Mouse (Mus musculus): ENCODE results near the gene Krt32. TPM values are rescaled to one million over a fixed set of nuclear protein-coding genes. Genes with fewer than 3 reads are reported as not detected.

Gene Krt32
- not detected in 2 replicates for polyA plus RNA-seq (2014; fragmentation: Nextera tagmentation; extraction: Ambion mirVana)

GRCm38 (mm10) chr11:100087861-100088260 is at the start of gene Krt32:
TSS of gene Krt32 (minus strand) at chr11:100088226.
- no peaks in the 10 kb centered on the region for H3K9me3 ChIP-seq (replicated peaks; ENCODE audit: control insufficient read depth, low read length)
- no peak within 1 kb of the TSS for H3K27ac ChIP-seq (ENCODE audit: low read depth, low read length)
- no peak for ATAC-seq
- no peak for DNase-seq (ENCODE audit: low spot score)
- H3K36me3 ChIP-seq (ENCODE audit: control insufficient read depth, insufficient read depth, low read length) = no peaks in the 10 kb centered on the region
- H3K4me3 ChIP-seq (ENCODE audit: low read depth, low read length) = no peak within 1 kb of the TSS
- 92% methylated on average over 10 of the region's 10 CpGs for WGBS
- H3K4me1 ChIP-seq (ENCODE audit: control insufficient read depth, insufficient read depth, low read length) = no peaks in the 10 kb centered on the region
- H3K9ac ChIP-seq (ENCODE audit: low read length) = no peak within 1 kb of the TSS
- no peak within 1 kb of the TSS for H3K4me2 ChIP-seq (ENCODE audit: low read length)
- H3K27me3 ChIP-seq (replicated peaks; ENCODE audit: control insufficient read depth, insufficient read depth, low read length) = no peaks in the 10 kb centered on the region

GRCm38 (mm10) chr11:100137693-100138092 is 49.7 kb upstream of the Krt32 start:
- WGBS = 12% methylated on average over 5 of the region's 5 CpGs

GRCm38 (mm10) chr11:100136559-100136958 is 48.5 kb upstream of the Krt32 start:
- peaks cover 11% of the 10 kb centered on the region; the same call in 1 of the 2 replicates for H3K4me1 ChIP-seq (ENCODE audit: control insufficient read depth, insufficient read depth, low read length)
- ATAC-seq (no peak), DNase-seq (ENCODE audit: low spot score) (no peak)
- H3K4me3 ChIP-seq (ENCODE audit: low read depth, low read length) = no peak overlapping the region
- H3K27me3 ChIP-seq (replicated peaks; ENCODE audit: control insufficient read depth, insufficient read depth, low read length) = no peaks in the 10 kb centered on the region
- no peak overlapping the region for H3K27ac ChIP-seq (ENCODE audit: low read depth, low read length)
- H3K9me3 ChIP-seq (replicated peaks; ENCODE audit: control insufficient read depth, low read length) = no peaks in the 10 kb centered on the region
- 52% methylated on average over 5 of the region's 5 CpGs for WGBS
- H3K9ac ChIP-seq (ENCODE audit: low read length) = no peak overlapping the region
- no peaks in the 10 kb centered on the region for H3K36me3 ChIP-seq (ENCODE audit: control insufficient read depth, insufficient read depth, low read length)
- H3K4me2 ChIP-seq (ENCODE audit: low read length) = no peak overlapping the region

More at GRCm38 (mm10) chr11:100137693-100138092, 49.7 kb upstream of the Krt32 start:
- no peaks in the 10 kb centered on the region for H3K36me3 ChIP-seq (ENCODE audit: control insufficient read depth, insufficient read depth, low read length)
- no peak overlapping the region for H3K4me3 ChIP-seq (ENCODE audit: low read depth, low read length)
- no peaks in the 10 kb centered on the region for H3K27me3 ChIP-seq (replicated peaks; ENCODE audit: control insufficient read depth, insufficient read depth, low read length)
- ATAC-seq = peak; percentile 26; the same call in 1 of the 2 replicates
- H3K27ac ChIP-seq (ENCODE audit: low read depth, low read length) = no peak overlapping the region
- H3K9me3 ChIP-seq (replicated peaks; ENCODE audit: control insufficient read depth, low read length) = no peaks in the 10 kb centered on the region
- peak; percentile 56 for DNase-seq (ENCODE audit: low spot score)
- H3K4me1 ChIP-seq (ENCODE audit: control insufficient read depth, insufficient read depth, low read length) = peaks cover 11% of the 10 kb centered on the region; the same call in 1 of the 2 replicates
- no peak overlapping the region for H3K9ac ChIP-seq (ENCODE audit: low read length)
- no peak overlapping the region for H3K4me2 ChIP-seq (ENCODE audit: low read length)

- DNase-seq (ENCODE audit: low spot score) (no peak), ATAC-seq (no peak)
- Histone ChIP-seq H3K27ac (ENCODE audit: low read depth, low read length) (no peak within 1 kb of the TSS), H3K27me3 (replicated peaks; ENCODE audit: control insufficient read depth, insufficient read depth, low read length) (no peaks in the 10 kb centered on the region), H3K9ac (ENCODE audit: low read length) (no peak within 1 kb of the TSS), H3K4me2 (ENCODE audit: low read length) (no peak within 1 kb of the TSS), H3K36me3 (ENCODE audit: control insufficient read depth, insufficient read depth, low read length) (no peaks in the 10 kb centered on the region), H3K9me3 (replicated peaks; ENCODE audit: control insufficient read depth, low read length) (no peaks in the 10 kb centered on the region), H3K4me1 (ENCODE audit: control insufficient read depth, insufficient read depth, low read length) (peaks cover 11% of the 10 kb centered on the region; the same call in 1 of the 2 replicates), H3K4me3 (ENCODE audit: low read depth, low read length) (no peak within 1 kb of the TSS)
- 69% methylated on average over 7 of the region's 7 CpGs for WGBS
These were observed 47.7 kb upstream of the Krt32 start, which contains the start of gene Krt15 for GRCm38 (mm10) chr11:100135731-100136130. TSS of gene Krt15 (minus strand) at chr11:100135928.

- Histone ChIP-seq H3K36me3 (ENCODE audit: control insufficient read depth, insufficient read depth, low read length) (no peaks in the 10 kb centered on the region), H3K4me1 (ENCODE audit: control insufficient read depth, insufficient read depth, low read length) (no peaks in the 10 kb centered on the region), H3K27me3 (replicated peaks; ENCODE audit: control insufficient read depth, insufficient read depth, low read length) (no peaks in the 10 kb centered on the region), H3K4me3 (ENCODE audit: low read depth, low read length) (no peak overlapping the region), H3K9ac (ENCODE audit: low read length) (no peak overlapping the region), H3K4me2 (ENCODE audit: low read length) (no peak overlapping the region), H3K27ac (ENCODE audit: low read depth, low read length) (no peak overlapping the region), H3K9me3 (replicated peaks; ENCODE audit: control insufficient read depth, low read length) (no peaks in the 10 kb centered on the region)
- ATAC-seq = no peak
- 86% methylated on average over 7 of the region's 7 CpGs for WGBS
- DNase-seq (ENCODE audit: low spot score) = no peak
These were observed 36.9 kb upstream of the Krt32 start for GRCm38 (mm10) chr11:100124901-100125300.

GRCm38 (mm10) chr11:100121466-100121865 is 33.4 kb upstream of the Krt32 start, which contains the start of gene Krt13:
TSS of gene Krt13 (minus strand) at chr11:100121566.
- WGBS = 81% methylated on average over 3 of the region's 3 CpGs
- Histone ChIP-seq H3K27me3 (replicated peaks; ENCODE audit: control insufficient read depth, insufficient read depth, low read length) (no peaks in the 10 kb centered on the region), H3K4me3 (ENCODE audit: low read depth, low read length) (no peak within 1 kb of the TSS), H3K9ac (ENCODE audit: low read length) (no peak within 1 kb of the TSS), H3K4me2 (ENCODE audit: low read length) (no peak within 1 kb of the TSS), H3K36me3 (ENCODE audit: control insufficient read depth, insufficient read depth, low read length) (no peaks in the 10 kb centered on the region), H3K9me3 (replicated peaks; ENCODE audit: control insufficient read depth, low read length) (no peaks in the 10 kb centered on the region), H3K4me1 (ENCODE audit: control insufficient read depth, insufficient read depth, low read length) (no peaks in the 10 kb centered on the region), H3K27ac (ENCODE audit: low read depth, low read length) (no peak within 1 kb of the TSS)
- no peak for DNase-seq (ENCODE audit: low spot score)
- ATAC-seq = no peak

- no peaks in the 10 kb centered on the region for H3K27me3 ChIP-seq (replicated peaks; ENCODE audit: control insufficient read depth, insufficient read depth, low read length)
- no peak overlapping the region for H3K4me2 ChIP-seq (ENCODE audit: low read length)
- no peak overlapping the region for H3K4me3 ChIP-seq (ENCODE audit: low read depth, low read length)
- no peaks in the 10 kb centered on the region for H3K36me3 ChIP-seq (ENCODE audit: control insufficient read depth, insufficient read depth, low read length)
- ATAC-seq (no peak), DNase-seq (ENCODE audit: low spot score) (no peak)
- H3K9ac ChIP-seq (ENCODE audit: low read length) = no peak overlapping the region
- no peaks in the 10 kb centered on the region for H3K9me3 ChIP-seq (replicated peaks; ENCODE audit: control insufficient read depth, low read length)
- no peaks in the 10 kb centered on the region for H3K4me1 ChIP-seq (ENCODE audit: control insufficient read depth, insufficient read depth, low read length)
- 92% methylated on average over 5 of the region's 5 CpGs for WGBS
- H3K27ac ChIP-seq (ENCODE audit: low read depth, low read length) = no peak overlapping the region
These were observed 32.3 kb upstream of the Krt32 start for GRCm38 (mm10) chr11:100120331-100120730.

- Histone ChIP-seq H3K4me3 (ENCODE audit: low read depth, low read length) (no peak overlapping the region), H3K27me3 (replicated peaks; ENCODE audit: control insufficient read depth, insufficient read depth, low read length) (no peaks in the 10 kb centered on the region), H3K27ac (ENCODE audit: low read depth, low read length) (no peak overlapping the region), H3K36me3 (ENCODE audit: control insufficient read depth, insufficient read depth, low read length) (no peaks in the 10 kb centered on the region), H3K4me1 (ENCODE audit: control insufficient read depth, insufficient read depth, low read length) (no peaks in the 10 kb centered on the region), H3K9ac (ENCODE audit: low read length) (no peak overlapping the region), H3K4me2 (ENCODE audit: low read length) (no peak overlapping the region), H3K9me3 (replicated peaks; ENCODE audit: control insufficient read depth, low read length) (no peaks in the 10 kb centered on the region)
- ATAC-seq (no peak), DNase-seq (ENCODE audit: low spot score) (no peak)
- WGBS = 87% methylated on average over 2 of the region's 2 CpGs
These were observed 25.7 kb upstream of the Krt32 start for GRCm38 (mm10) chr11:100113742-100114029.

- ATAC-seq (no peak), DNase-seq (ENCODE audit: low spot score) (no peak)
- no peaks in the 10 kb centered on the region for H3K27me3 ChIP-seq (replicated peaks; ENCODE audit: control insufficient read depth, insufficient read depth, low read length)
- no peak overlapping the region for H3K4me2 ChIP-seq (ENCODE audit: low read length)
- no peak overlapping the region for H3K27ac ChIP-seq (ENCODE audit: low read depth, low read length)
- H3K36me3 ChIP-seq (ENCODE audit: control insufficient read depth, insufficient read depth, low read length) = no peaks in the 10 kb centered on the region
- no peaks in the 10 kb centered on the region for H3K4me1 ChIP-seq (ENCODE audit: control insufficient read depth, insufficient read depth, low read length)
- 86% methylated on average over 11 of the region's 11 CpGs for WGBS
- H3K4me3 ChIP-seq (ENCODE audit: low read depth, low read length) = no peak overlapping the region
- H3K9ac ChIP-seq (ENCODE audit: low read length) = no peak overlapping the region
- H3K9me3 ChIP-seq (replicated peaks; ENCODE audit: control insufficient read depth, low read length) = no peaks in the 10 kb centered on the region
These were observed 25.1 kb upstream of the Krt32 start for GRCm38 (mm10) chr11:100112935-100113741.
